Mouse (Mus musculus): ENCODE measurements around the gene Vps72. TPM values are rescaled to one million over a fixed set of nuclear protein-coding genes. Genes with fewer than 3 reads are reported as not detected.

The Vps72 gene
- polyA plus RNA-seq (2016; fragmentation: Nextera tagmentation; extraction: Ambion mirVana) = 227 and 232 TPM in 2 replicates

GRCm38 (mm10) chr3:95110911-95111726, at the start of gene Vps72:
Gene Vps72 (plus strand): TSS chr3:95111022.
- ATAC-seq (ENCODE audit: low FRiP score, low read depth) = peak; percentile 75
- 2% methylated on average over 54 of the region's 54 CpGs for whole genome bisulfite sequencing
- peaks cover 17% of the 10 kb centered on the region for H3K36me3 ChIP-seq
- peak within 1 kb of the TSS; percentile 93 for H3K27ac ChIP-seq
- H3K4me3 ChIP-seq = peak within 1 kb of the TSS; percentile 78
- H3K4me1 ChIP-seq = peaks cover 8% of the 10 kb centered on the region
- H3K27me3 ChIP-seq (replicated peaks) = no peaks in the 10 kb centered on the region
- peak within 1 kb of the TSS; percentile 83 for H3K9ac ChIP-seq
- H3K4me2 ChIP-seq (replicated peaks) = peak within 1 kb of the TSS; percentile 54
- H3K9me3 ChIP-seq = no peaks in the 10 kb centered on the region

GRCm38 (mm10) chr3:95063741-95064140, 47.1 kb upstream of the Vps72 start:
- Histone ChIP-seq H3K9ac (no peak overlapping the region), H3K4me1 (no peaks in the 10 kb centered on the region), H3K36me3 (peaks cover 93% of the 10 kb centered on the region), H3K4me2 (replicated peaks) (no peak overlapping the region), H3K27ac (no peak overlapping the region), H3K27me3 (replicated peaks) (no peaks in the 10 kb centered on the region), H3K4me3 (no peak overlapping the region), H3K9me3 (no peaks in the 10 kb centered on the region)
- 94% methylated on average over 4 of the region's 4 CpGs for WGBS
- ATAC-seq (ENCODE audit: low FRiP score, low read depth) = no peak

- ATAC-seq (ENCODE audit: low FRiP score, low read depth) = no peak
- Histone ChIP-seq H3K4me3 (no peak overlapping the region), H3K27ac (no peak overlapping the region), H3K9ac (no peak overlapping the region), H3K27me3 (replicated peaks) (no peaks in the 10 kb centered on the region), H3K9me3 (no peaks in the 10 kb centered on the region), H3K4me2 (replicated peaks) (no peak overlapping the region), H3K36me3 (peaks cover 93% of the 10 kb centered on the region), H3K4me1 (no peaks in the 10 kb centered on the region)
- WGBS = 79% methylated on average over 1 of the region's 1 CpGs
Observed at GRCm38 (mm10) chr3:95065553-95065952, 45.3 kb upstream of the Vps72 start.

GRCm38 (mm10) chr3:95066095-95066494, 44.7 kb upstream of the Vps72 start:
- Histone ChIP-seq H3K4me3 (no peak overlapping the region), H3K4me1 (no peaks in the 10 kb centered on the region), H3K27ac (no peak overlapping the region), H3K9me3 (no peaks in the 10 kb centered on the region), H3K4me2 (replicated peaks) (no peak overlapping the region), H3K9ac (no peak overlapping the region), H3K36me3 (peaks cover 93% of the 10 kb centered on the region), H3K27me3 (replicated peaks) (no peaks in the 10 kb centered on the region)
- 93% methylated on average over 6 of the region's 6 CpGs for WGBS
- ATAC-seq (ENCODE audit: low FRiP score, low read depth) = no peak

- no peaks in the 10 kb centered on the region for H3K27me3 ChIP-seq (replicated peaks)
- no peaks in the 10 kb centered on the region for H3K9me3 ChIP-seq
- H3K36me3 ChIP-seq = peaks cover 93% of the 10 kb centered on the region
- H3K9ac ChIP-seq = no peak overlapping the region
- no peak overlapping the region for H3K4me3 ChIP-seq
- no peak overlapping the region for H3K27ac ChIP-seq
- no peak for ATAC-seq (ENCODE audit: low FRiP score, low read depth)
- WGBS = 93% methylated on average over 11 of the region's 11 CpGs
- H3K4me2 ChIP-seq (replicated peaks) = no peak overlapping the region
- no peaks in the 10 kb centered on the region for H3K4me1 ChIP-seq
Observed at GRCm38 (mm10) chr3:95066570-95066969, 44.3 kb upstream of the Vps72 start.

- H3K36me3 ChIP-seq = peaks cover 83% of the 10 kb centered on the region
- ATAC-seq (ENCODE audit: low FRiP score, low read depth) = no peak
Observed at GRCm38 (mm10) chr3:95071606-95072005, 39.2 kb upstream of the Vps72 start.

GRCm38 (mm10) chr3:95088071-95088470, 22.8 kb upstream of the Vps72 start:
- no peak for ATAC-seq (ENCODE audit: low FRiP score, low read depth)
- H3K27me3 ChIP-seq (replicated peaks) = no peaks in the 10 kb centered on the region
- WGBS = 96% methylated on average over 1 of the region's 1 CpGs
- no peak overlapping the region for H3K4me3 ChIP-seq
- no peaks in the 10 kb centered on the region for H3K9me3 ChIP-seq
- H3K4me2 ChIP-seq (replicated peaks) = no peak overlapping the region
- H3K4me1 ChIP-seq = no peaks in the 10 kb centered on the region
- H3K27ac ChIP-seq = no peak overlapping the region
- no peak overlapping the region for H3K9ac ChIP-seq
- 0 out of 2 replicates have a peak, but pooled peaks cover 6% of the 10 kb centered on the region for H3K36me3 ChIP-seq

More at GRCm38 (mm10) chr3:95071606-95072005, 39.2 kb upstream of the Vps72 start:
- 92% methylated on average over 2 of the region's 2 CpGs for WGBS
- no peaks in the 10 kb centered on the region for H3K4me1 ChIP-seq
- no peak overlapping the region for H3K27ac ChIP-seq
- H3K27me3 ChIP-seq (replicated peaks) = no peaks in the 10 kb centered on the region
- H3K4me3 ChIP-seq = no peak overlapping the region
- H3K9ac ChIP-seq = no peak overlapping the region
- H3K4me2 ChIP-seq (replicated peaks) = no peak overlapping the region
- no peaks in the 10 kb centered on the region for H3K9me3 ChIP-seq

GRCm38 (mm10) chr3:95100854-95101253, 10.0 kb upstream of the Vps72 start:
- 55% methylated on average over 2 of the region's 2 CpGs for WGBS
- H3K9me3 ChIP-seq = no peaks in the 10 kb centered on the region
- ATAC-seq (ENCODE audit: low FRiP score, low read depth) = no peak
- no peak overlapping the region for H3K27ac ChIP-seq
- H3K36me3 ChIP-seq = no peaks in the 10 kb centered on the region; the same call in 1 of the 2 replicates
- no peaks in the 10 kb centered on the region for H3K27me3 ChIP-seq (replicated peaks)
- H3K4me1 ChIP-seq = peaks cover 7% of the 10 kb centered on the region
- no peak overlapping the region for H3K4me2 ChIP-seq (replicated peaks)
- no peak overlapping the region for H3K4me3 ChIP-seq
- H3K9ac ChIP-seq = no peak overlapping the region

GRCm38 (mm10) chr3:95105121-95105520, 5.7 kb upstream of the Vps72 start:
- H3K9ac ChIP-seq = peak overlapping the region; percentile 91; the same call in 1 of the 2 replicates
- no peaks in the 10 kb centered on the region for H3K27me3 ChIP-seq (replicated peaks)
- H3K4me1 ChIP-seq = peaks cover 7% of the 10 kb centered on the region
- H3K4me2 ChIP-seq (replicated peaks) = peak overlapping the region; percentile 75
- no peaks in the 10 kb centered on the region for H3K9me3 ChIP-seq
- H3K4me3 ChIP-seq = peak overlapping the region; percentile 94
- H3K27ac ChIP-seq = no peak overlapping the region
- ATAC-seq (ENCODE audit: low FRiP score, low read depth) = no peak
- H3K36me3 ChIP-seq = no peaks in the 10 kb centered on the region; the same call in 1 of the 2 replicates
- WGBS = 73% methylated on average over 4 of the region's 4 CpGs

- H3K9me3 ChIP-seq = no peaks in the 10 kb centered on the region
- WGBS = 2% methylated on average over 16 of the region's 16 CpGs
- peak overlapping the region; percentile 91 for H3K9ac ChIP-seq
- peak overlapping the region; percentile 74; the same call in 1 of the 2 replicates for H3K27ac ChIP-seq
- peaks cover 7% of the 10 kb centered on the region for H3K4me1 ChIP-seq
- no peak for ATAC-seq (ENCODE audit: low FRiP score, low read depth)
- H3K4me2 ChIP-seq (replicated peaks) = peak overlapping the region; percentile 75
- peak overlapping the region; percentile 94 for H3K4me3 ChIP-seq
- no peaks in the 10 kb centered on the region for H3K27me3 ChIP-seq (replicated peaks)
- no peaks in the 10 kb centered on the region; the same call in 1 of the 2 replicates for H3K36me3 ChIP-seq
Observed at GRCm38 (mm10) chr3:95105586-95106337, 5.1 kb upstream of the Vps72 start.

- WGBS = under 1% methylated on average over 51 of the region's 51 CpGs
- no peaks in the 10 kb centered on the region for H3K27me3 ChIP-seq (replicated peaks)
- peak within 1 kb of the TSS; percentile 75 for H3K4me2 ChIP-seq (replicated peaks)
- no peaks in the 10 kb centered on the region for H3K9me3 ChIP-seq
- no peaks in the 10 kb centered on the region for H3K36me3 ChIP-seq
- peak; percentile 91 for ATAC-seq (ENCODE audit: low FRiP score, low read depth)
- H3K4me3 ChIP-seq = peak within 1 kb of the TSS; percentile 94
- H3K9ac ChIP-seq = peak within 1 kb of the TSS; percentile 91
- peaks cover 7% of the 10 kb centered on the region for H3K4me1 ChIP-seq
- peak within 1 kb of the TSS; percentile 74 for H3K27ac ChIP-seq
Observed at GRCm38 (mm10) chr3:95106338-95107117, 4.3 kb upstream of the Vps72 start, which contains the start of gene Pip5k1a. Gene Pip5k1a (minus strand): TSS chr3:95106930.
